Comparison of ENCODE assay signal across 23 mouse cellular contexts in the genomic region with DNA sequence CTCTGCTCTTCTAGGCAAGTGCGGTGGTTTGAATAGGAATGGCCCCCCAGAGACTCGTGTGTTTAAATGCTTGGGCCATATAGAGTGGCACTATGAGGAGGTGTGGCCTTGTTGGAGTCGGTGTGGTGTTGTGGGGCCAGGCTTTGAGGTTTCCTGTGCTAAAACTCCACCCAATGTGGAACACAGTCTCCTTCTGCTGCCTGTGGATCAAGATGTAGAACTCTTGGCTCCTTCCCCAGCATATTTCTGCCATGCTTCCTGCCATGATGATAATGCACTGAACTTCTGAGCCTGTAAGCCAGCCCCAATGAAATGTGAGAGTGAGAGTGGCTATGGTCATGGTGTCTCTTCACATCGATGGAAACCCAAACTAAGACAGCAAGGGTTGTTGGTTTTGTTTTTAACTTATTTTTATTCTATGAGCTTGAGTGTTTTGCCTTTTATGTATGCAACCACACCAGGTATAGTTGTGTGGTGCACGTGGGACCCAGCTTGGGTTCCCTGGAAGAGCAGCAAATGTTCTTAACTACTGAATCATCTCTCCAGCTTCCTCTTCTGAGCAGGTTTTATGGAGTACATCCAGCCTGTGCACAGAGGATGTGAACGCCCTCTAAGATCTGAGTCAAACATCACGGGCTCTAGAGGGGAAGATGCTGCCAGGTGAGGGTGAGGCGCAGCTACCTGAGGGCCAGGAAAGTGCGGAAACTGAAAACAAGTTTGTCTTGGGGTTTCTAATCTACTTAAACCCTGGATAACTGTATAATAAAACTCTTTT. TPM values are rescaled to one million over a fixed set of nuclear protein-coding genes. Genes with fewer than 3 reads are reported as not detected.
DNase-seq lines count a peak whose midpoint lies in the region; ATAC-seq lines count a peak whose summit lies in the region.
"Had no signal": no experiment of that assay in that cellular context is flagged by ENCODE, and none has a peak within 500 bp of the region (broad histone marks: within the 10 kb centered on the region; RNA-seq: fewer than 3 reads in every experiment).

No protein-coding gene starts in this region.

- no peak for ATAC-seq in intestine, embryonic 15.5 days
- ATAC-seq: forebrain, embryonic 16.5 days had no signal

- no peak overlapping the region for H3K9ac ChIP-seq in intestine, embryonic 15.5 days
- H3K9ac ChIP-seq: embryonic facial prominence, embryonic 13.5 days; forebrain, embryonic 12.5 days; heart, embryonic 15.5 days; hindbrain, embryonic 15.5 days had no signal

- no peaks in the 10 kb centered on the region for H3K36me3 ChIP-seq in intestine, embryonic 15.5 days
- H3K36me3 ChIP-seq: embryonic facial prominence, embryonic 13.5 days; forebrain, embryonic 12.5 days; heart, embryonic 15.5 days; hindbrain, embryonic 10.5 days; hindbrain, embryonic 15.5 days had no signal

- DNase-seq in spleen, postnatal 36 days (ENCODE audit: low spot score in 2 of 2): peak; percentile 8 to 17
- DNase-seq in spleen, adult 12 weeks (ENCODE audit: low spot score): no peak
- peak; percentile 54 for DNase-seq in MEL-GATA-1-ER (ENCODE audit: extremely low read depth, low read depth)
- DNase-seq in induced T-regulatory cell, adult 2 months (ENCODE audit: low read depth): peak; percentile 53
- no peak for DNase-seq in heart, adult 18-20 months
- DNase-seq in layer of hippocampus, adult 11-12 months (ENCODE audit: low spot score): no peak
- DNase-seq: adrenal gland, adult 8-10 months; adrenal gland, postnatal 36 days; B cell, adult 2 months; cerebellum, adult 11-12 months; cerebellum, adult 9-10 months; cerebellum, postnatal 25 days; gastrocnemius, postnatal 10 days had no signal

- no peak overlapping the region for H3K4me2 ChIP-seq in intestine, embryonic 15.5 days (replicated peaks)
- H3K4me2 ChIP-seq: embryonic facial prominence, embryonic 13.5 days; forebrain, embryonic 12.5 days; heart, embryonic 11.5 days; heart, embryonic 15.5 days; hindbrain, embryonic 15.5 days had no signal

- no peaks in the 10 kb centered on the region for H3K9me3 ChIP-seq in intestine, embryonic 15.5 days
- H3K9me3 ChIP-seq: embryonic facial prominence, embryonic 13.5 days; forebrain, embryonic 12.5 days; heart, embryonic 15.5 days; hindbrain, embryonic 10.5 days; hindbrain, embryonic 15.5 days had no signal

- no peak overlapping the region for H3K27ac ChIP-seq in intestine, embryonic 15.5 days
- H3K27ac ChIP-seq: embryonic facial prominence, embryonic 13.5 days; forebrain, embryonic 12.5 days; heart, adult 2 months; heart, embryonic 15.5 days; hindbrain, embryonic 10.5 days; hindbrain, embryonic 15.5 days had no signal

- no peaks in the 10 kb centered on the region for H3K4me1 ChIP-seq in intestine, embryonic 15.5 days (replicated peaks)
- H3K4me1 ChIP-seq: forebrain, embryonic 12.5 days; hindbrain, embryonic 15.5 days had no signal

- H3K4me3 ChIP-seq in intestine, embryonic 15.5 days (replicated peaks): no peak overlapping the region
- H3K4me3 ChIP-seq: embryonic facial prominence, embryonic 13.5 days; forebrain, embryonic 12.5 days; heart, adult 2 months; heart, embryonic 15.5 days; hindbrain, embryonic 10.5 days; hindbrain, embryonic 15.5 days had no signal

- no peaks in the 10 kb centered on the region for H3K27me3 ChIP-seq in intestine, embryonic 15.5 days (replicated peaks)
- H3K27me3 ChIP-seq: embryonic facial prominence, embryonic 13.5 days; heart, embryonic 15.5 days; hindbrain, embryonic 15.5 days had no signal

- 78% methylated on average over 9 of the region's 9 CpGs for WGBS in intestine, embryonic 15.5 days

RNA-seq across cellular contexts. Expression of gene Tmem53, which starts 30.8 kb away (rescaled TPM):
- total RNA-seq in heart, adult 18-20 months (2021): 10 to 100 TPM; 24.8 to 35.7 TPM
- 9.5 and 11.7 TPM in 2 replicates for polyA plus RNA-seq in intestine, embryonic 15.5 days (2015; fragmentation: Nextera tagmentation; extraction: Ambion mirVana)

RNA-seq across cellular contexts. Expression of gene Armh1, which starts 31.0 kb away (rescaled TPM):
- under 1 TPM in 1 of 2 experiments, not detected in 1; 0.15 TPM for total RNA-seq in heart, adult 18-20 months (2021)
- polyA plus RNA-seq in intestine, embryonic 15.5 days (2015; fragmentation: Nextera tagmentation; extraction: Ambion mirVana): 0.19 and 0.32 TPM in 2 replicates
- total RNA-seq: gastrocnemius, postnatal 4 days; heart, adult 2 months had no signal

RNA-seq across cellular contexts. Expression of gene Kif2c, which starts 38.5 kb away (rescaled TPM):
- total RNA-seq in heart, adult 18-20 months (2021): under 1 TPM; 0.30 to 0.36 TPM
- polyA plus RNA-seq in intestine, embryonic 15.5 days (2015; fragmentation: Nextera tagmentation; extraction: Ambion mirVana): 37.7 and 48.7 TPM in 2 replicates

Comparison
In these comparisons a context has a peak if more than half of its experiments do, and no peak if none do; other contexts are left out.
1. DNase-seq: peak in spleen, postnatal 36 days (2 of 2), MEL-GATA-1-ER (single experiment) and induced T-regulatory cell, adult 2 months (single experiment); none in spleen, adult 12 weeks (single experiment), heart, adult 18-20 months (0 of 2) and layer of hippocampus, adult 11-12 months (single experiment).